Mouse (Mus musculus): ENCODE results near the gene Gm19668. TPM values are rescaled to one million over a fixed set of nuclear protein-coding genes. Genes with fewer than 3 reads are reported as not detected.
"Not testable (repeated sequence)": the region's sequence is repeated elsewhere in the genome, so short reads cannot be mapped to it uniquely, and the experiment has no call there.

The Gm19668 gene
- total RNA-seq (2021), result not detected

- DNase-seq (ENCODE audit: low spot score in 2 of 2), result no peak
- intact Hi-C loops (cut with DNase I), result no loop called here
Observed at GRCm38 (mm10) chr10:77798921-77799508, at the start of gene Gm19668. Gm19668 (minus strand) TSS chr10:77799133.

- DNase-seq (ENCODE audit: low spot score in 2 of 2), result no peak
- intact Hi-C loops (cut with DNase I), result no loop called here
Observed at GRCm38 (mm10) chr10:77847538-77847937, 48.6 kb upstream of the Gm19668 start.

GRCm38 (mm10) chr10:77846961-77847360 lies 48.0 kb upstream of the Gm19668 start:
- intact Hi-C loops (cut with DNase I), result no loop called here
- DNase-seq (ENCODE audit: low spot score in 2 of 2), result no peak

DNA sequence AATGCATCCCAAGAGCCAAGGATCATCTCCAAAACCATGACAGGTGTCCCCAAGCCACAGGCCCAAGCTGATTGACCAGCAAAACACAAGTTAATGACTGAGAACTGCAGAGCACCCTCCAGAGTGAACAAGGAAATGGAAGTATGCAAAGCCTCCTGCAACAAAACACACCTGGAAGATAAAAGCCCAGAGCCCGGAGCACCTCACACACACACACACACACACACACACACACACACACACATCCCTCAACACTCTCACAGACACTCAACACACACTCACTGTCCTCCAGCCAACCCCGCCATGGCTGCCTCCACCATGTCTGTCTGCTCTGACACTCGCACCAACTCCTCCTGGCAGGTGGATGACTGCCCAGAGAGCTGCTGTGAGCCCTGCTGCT lies 47.6 kb upstream of the Gm19668 start, which contains the start of gene Gm36176:
Gm36176 (plus strand) TSS at position 301 of the 400 bp plus-strand sequence.
- intact Hi-C loops (cut with DNase I), result no loop called here
- no peak for DNase-seq (ENCODE audit: low spot score in 2 of 2)

DNA sequence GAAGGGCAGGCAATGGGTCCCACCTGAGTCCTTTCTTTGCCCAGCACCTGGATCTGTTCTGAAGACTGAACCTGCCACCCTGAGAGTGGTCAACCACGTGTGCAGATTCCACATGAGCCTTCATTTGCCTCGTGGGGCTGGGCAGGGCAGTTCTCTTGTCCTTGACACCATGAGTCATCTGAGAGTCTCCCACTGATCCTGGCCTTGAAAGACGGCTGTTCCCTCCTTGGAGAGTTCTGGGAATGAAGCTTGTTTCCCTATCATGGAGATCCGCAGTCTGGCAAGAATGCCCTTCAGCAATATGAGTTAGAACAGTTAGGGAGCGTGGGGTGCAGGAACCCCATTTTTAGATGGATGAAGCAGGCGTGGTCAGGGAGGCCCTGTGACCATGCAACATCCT lies 40.1 kb upstream of the Gm19668 start:
- DNase-seq (ENCODE audit: low spot score in 2 of 2), result no peak
- intact Hi-C loops (cut with DNase I), result no loop called here

DNA sequence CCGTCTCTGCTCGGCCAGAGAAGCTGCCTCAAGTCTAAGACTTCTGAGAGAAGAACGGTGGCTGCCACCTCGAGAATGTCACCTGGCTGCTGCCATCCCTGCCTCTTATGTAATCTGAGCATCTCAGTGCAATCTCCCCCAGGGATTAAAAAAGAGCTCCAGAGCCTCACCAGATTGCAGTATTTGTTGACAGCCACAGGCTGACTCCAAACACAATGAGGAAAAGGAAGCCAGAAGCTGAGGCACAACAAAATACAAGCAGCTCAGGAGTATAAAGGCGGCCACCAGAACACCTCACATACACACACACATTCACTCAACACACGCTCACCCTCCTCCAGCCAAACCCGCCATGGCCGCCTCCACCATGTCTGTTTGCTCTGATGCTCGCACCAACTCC lies 36.7 kb upstream of the Gm19668 start, which contains the start of gene Krtap10-10:
Krtap10-10 (plus strand) TSS at position 301 of the 400 bp plus-strand sequence.
- DNase-seq (ENCODE audit: low spot score in 2 of 2), result peak in 1 of 2 experiments; percentile 15

DNA sequence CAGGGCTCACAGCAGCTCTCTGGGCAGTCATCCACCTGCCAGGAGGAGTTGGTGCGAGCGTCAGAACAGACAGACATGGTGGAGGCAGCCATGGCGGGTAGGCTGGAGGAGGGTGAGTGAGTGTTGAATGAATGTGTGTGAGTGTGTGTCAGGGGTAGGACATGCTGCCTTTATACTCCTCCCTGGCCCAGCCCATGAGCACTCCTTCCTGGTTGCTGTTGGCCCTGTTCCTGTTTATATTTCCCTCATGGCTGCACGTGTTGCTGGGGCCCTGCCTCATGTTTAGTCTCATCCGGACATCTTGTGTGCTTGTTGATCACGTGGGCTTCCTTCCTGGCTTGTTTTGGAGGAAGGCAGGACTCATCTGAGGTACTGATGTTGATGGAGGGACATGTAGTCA lies 28.0 kb upstream of the Gm19668 start, which contains the start of gene Krtap10-4:
Krtap10-4 (minus strand) TSS at position 145 of the 400 bp plus-strand sequence.
- intact Hi-C loops (cut with DNase I), result no loop called here
- DNase-seq (ENCODE audit: low spot score in 2 of 2), result no peak

More for the DNA sequence above, 36.7 kb upstream of the Gm19668 start, which contains the start of gene Krtap10-10:
- intact Hi-C loops (cut with DNase I), result no loop called here

GRCm38 (mm10) chr10:77819203-77819602 lies 20.3 kb upstream of the Gm19668 start:
- intact Hi-C loops (cut with DNase I), result no loop called here
- DNase-seq (ENCODE audit: low spot score in 2 of 2), result no peak

- DNase-seq (ENCODE audit: low spot score in 2 of 2), result no peak
Observed at GRCm38 (mm10) chr10:77818523-77818922, 19.6 kb upstream of the Gm19668 start.

GRCm38 (mm10) chr10:77815514-77815913 lies 16.6 kb upstream of the Gm19668 start:
- intact Hi-C loops (cut with DNase I), result no loop called here

More at GRCm38 (mm10) chr10:77818523-77818922, 19.6 kb upstream of the Gm19668 start:
- intact Hi-C loops (cut with DNase I), result no loop called here

GRCm38 (mm10) chr10:77814382-77814781 lies 15.4 kb upstream of the Gm19668 start, which contains the start of gene Gm2696:
Gm2696 (plus strand) TSS chr10:77814682.
- intact Hi-C loops (cut with DNase I), result no loop called here
- DNase-seq (ENCODE audit: low spot score in 2 of 2), result no peak

More at GRCm38 (mm10) chr10:77815514-77815913, 16.6 kb upstream of the Gm19668 start:
- no peak for DNase-seq (ENCODE audit: low spot score in 2 of 2)

DNA sequence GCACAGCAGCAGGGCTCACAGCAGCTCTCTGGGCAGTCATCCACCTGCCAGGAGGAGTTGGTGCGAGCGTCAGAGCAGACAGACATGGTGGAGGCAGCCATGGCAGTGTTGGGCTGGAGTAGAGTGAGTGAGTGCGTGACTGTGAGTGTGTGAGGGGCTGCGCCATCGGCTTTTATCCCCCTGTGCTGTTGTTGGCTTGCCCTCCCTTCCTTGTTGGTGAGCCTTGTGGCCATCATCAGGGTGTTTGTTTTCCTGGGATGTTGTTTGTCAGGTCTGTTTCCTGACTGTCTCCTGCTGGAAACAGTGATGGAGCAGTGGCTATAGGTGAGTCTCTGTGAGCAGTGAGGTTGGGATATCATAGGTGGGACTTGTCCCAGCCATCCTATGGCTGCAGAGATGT lies 12.8 kb upstream of the Gm19668 start, which contains the start of gene Gm9507:
Gm9507 (minus strand) TSS at position 101 of the 400 bp plus-strand sequence.
- intact Hi-C loops (cut with DNase I), result no loop called here
- no peak for DNase-seq (ENCODE audit: low spot score in 2 of 2)

DNA sequence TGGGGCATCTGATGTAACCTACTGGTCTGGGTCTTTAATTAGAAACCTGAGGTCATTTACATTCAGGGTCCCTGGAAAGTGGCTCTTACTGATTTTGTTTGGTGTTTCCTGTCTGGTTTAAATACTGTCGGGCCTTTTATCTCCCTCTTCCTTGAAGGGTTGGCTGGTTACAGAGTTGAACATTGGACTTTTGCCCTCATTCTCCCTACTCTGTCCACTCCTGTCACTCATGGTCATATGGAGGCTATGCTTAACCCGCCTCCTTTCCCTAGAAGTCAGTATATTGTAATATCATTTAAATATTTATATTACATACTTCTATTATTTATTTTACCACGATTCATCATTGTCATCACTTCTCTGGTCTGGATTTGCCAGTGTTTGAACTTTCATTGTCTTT lies 5.2 kb upstream of the Gm19668 start:
- intact Hi-C loops (cut with DNase I), result no loop called here
- no peak for DNase-seq (ENCODE audit: low spot score in 2 of 2)

- intact Hi-C loops (cut with DNase I), result not testable (repeated sequence)
Observed at GRCm38 (mm10) chr10:77798164-77798920, 591 bp downstream of the Gm19668 start.

DNA sequence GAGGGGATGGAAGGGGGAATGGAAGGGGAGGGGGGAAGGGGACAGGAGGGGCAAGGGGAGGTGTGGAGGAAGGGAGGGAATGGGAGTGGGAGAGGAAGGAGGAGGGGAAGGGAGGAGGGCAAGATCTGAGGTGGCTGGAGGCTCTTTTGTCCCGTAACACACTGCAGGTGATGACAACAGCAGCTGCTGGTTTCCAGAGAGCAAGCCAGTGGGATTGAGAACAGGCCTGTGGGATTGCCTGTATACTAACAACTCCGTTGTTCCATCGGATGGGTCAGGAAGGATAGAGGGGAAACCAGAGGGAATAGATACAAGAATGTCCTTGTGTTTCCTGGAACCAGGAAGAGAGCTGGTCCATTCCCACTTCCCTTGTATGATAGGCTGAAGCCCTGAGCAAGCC lies 1.3 kb downstream of the Gm19668 start:
- no peak for DNase-seq (ENCODE audit: low spot score in 2 of 2)
- intact Hi-C loops (cut with DNase I), result no loop called here

More at GRCm38 (mm10) chr10:77798164-77798920, 591 bp downstream of the Gm19668 start:
- not testable (repeated sequence) for DNase-seq (ENCODE audit: low spot score in 2 of 2)

DNA sequence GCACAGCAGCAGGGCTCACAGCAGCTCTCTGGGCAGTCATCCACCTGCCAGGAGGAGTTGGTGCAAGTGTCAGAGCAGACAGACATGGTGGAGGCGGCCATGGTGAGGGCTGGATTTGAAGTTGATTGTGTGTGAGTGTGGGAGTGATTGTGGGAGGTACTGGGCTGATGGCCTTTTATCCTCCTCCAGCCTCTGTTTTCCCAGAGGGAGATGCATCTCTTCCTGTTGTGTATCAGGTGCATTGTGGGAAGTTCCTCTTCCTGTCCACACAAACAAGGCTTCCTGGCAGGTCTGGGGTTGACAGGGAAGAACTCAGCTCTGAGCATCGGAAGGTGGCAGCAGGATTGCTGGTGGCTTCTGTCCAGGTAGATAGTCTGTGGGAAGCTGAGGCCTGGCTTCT lies 4.0 kb downstream of the Gm19668 start, which contains the start of gene Gm9639:
Gm9639 (minus strand) TSS at position 101 of the 400 bp plus-strand sequence.
- no peak for DNase-seq (ENCODE audit: low spot score in 2 of 2)
- intact Hi-C loops (cut with DNase I), result no loop called here

- intact Hi-C loops (cut with DNase I), result no loop called here
Observed at GRCm38 (mm10) chr10:77788621-77789020, 10.3 kb downstream of the Gm19668 start.

GRCm38 (mm10) chr10:77787876-77788275 lies 11.1 kb downstream of the Gm19668 start, which contains the start of gene Gm7137:
Gm7137 (minus strand) TSS chr10:77788200.
- intact Hi-C loops (cut with DNase I), result not testable (repeated sequence)
- peak; percentile 23 for DNase-seq (ENCODE audit: low spot score in 2 of 2)

More at GRCm38 (mm10) chr10:77788621-77789020, 10.3 kb downstream of the Gm19668 start:
- DNase-seq (ENCODE audit: low spot score in 2 of 2), result no peak

GRCm38 (mm10) chr10:77783396-77783795 lies 15.5 kb downstream of the Gm19668 start:
- intact Hi-C loops (cut with DNase I), result not testable (repeated sequence)

DNA sequence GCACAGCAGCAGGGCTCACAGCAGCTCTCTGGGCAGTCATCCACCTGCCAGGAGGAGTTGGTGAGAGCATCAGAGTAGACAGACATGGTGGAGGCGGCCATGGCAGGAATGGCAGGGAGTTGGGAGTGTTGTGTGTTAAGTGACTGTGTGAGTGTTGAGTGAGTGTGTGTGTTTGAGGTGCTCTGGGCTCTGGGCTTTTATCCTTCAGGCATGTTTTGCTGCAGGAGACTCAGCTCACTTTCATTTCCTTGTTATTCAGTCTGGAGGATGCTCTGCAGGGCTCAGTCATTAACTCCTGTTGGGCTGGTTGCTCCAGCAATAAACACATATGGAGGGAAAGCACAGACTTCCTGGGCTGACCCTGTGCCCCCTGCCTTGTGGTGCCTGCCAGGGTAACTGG lies 16.5 kb downstream of the Gm19668 start, which contains the start of gene Gm3250:
Gm3250 (minus strand) TSS at position 101 of the 400 bp plus-strand sequence.
- intact Hi-C loops (cut with DNase I); DNase-seq (ENCODE audit: low spot score in 2 of 2): not testable (repeated sequence)

More at GRCm38 (mm10) chr10:77783396-77783795, 15.5 kb downstream of the Gm19668 start:
- DNase-seq (ENCODE audit: low spot score in 2 of 2), result not testable (repeated sequence)

All from left cerebral cortex, postnatal 36 days (tissue).